Mouse (Mus musculus): ENCODE results near the gene Dock2. TPM values are rescaled to one million over a fixed set of nuclear protein-coding genes. Genes with fewer than 3 reads are reported as not detected.

Dock2 gene
- polyA plus RNA-seq, 1 experiment from 2014 or later: 3.0 TPM

GRCm38 (mm10) chr11:34530971-34531370, 252.7 kb downstream of the Dock2 start:
- 91% methylated on average over 3 of the region's 3 CpGs for WGBS
- Histone ChIP-seq H3K27me3 (ENCODE audit: control insufficient read depth, insufficient read depth, low read length) (no peaks in the 10 kb centered on the region), H3K9me3 (ENCODE audit: control insufficient read depth, low read depth, low read length) (no peaks in the 10 kb centered on the region), H3K4me2 (replicated peaks; ENCODE audit: low read depth, low read length) (no peak overlapping the region), H3K36me3 (ENCODE audit: control insufficient read depth, insufficient read depth, low read length) (no peaks in the 10 kb centered on the region), H3K4me3 (ENCODE audit: low read depth, low read length) (no peak overlapping the region), H3K27ac (ENCODE audit: low read length) (no peak overlapping the region), H3K4me1 (ENCODE audit: control insufficient read depth, insufficient read depth, low read length) (no peaks in the 10 kb centered on the region), H3K9ac (replicated peaks; ENCODE audit: low read depth, low read length) (no peak overlapping the region)
- ATAC-seq (ENCODE audit: insufficient number of reproducible peaks, insufficient read depth, low FRiP score, low read depth): no peak

- WGBS: 84% methylated on average over 4 of the region's 4 CpGs
- Histone ChIP-seq H3K36me3 (ENCODE audit: control insufficient read depth, insufficient read depth, low read length) (no peaks in the 10 kb centered on the region), H3K9me3 (ENCODE audit: control insufficient read depth, low read depth, low read length) (no peaks in the 10 kb centered on the region), H3K4me1 (ENCODE audit: control insufficient read depth, insufficient read depth, low read length) (no peaks in the 10 kb centered on the region), H3K4me2 (replicated peaks; ENCODE audit: low read depth, low read length) (no peak overlapping the region), H3K9ac (replicated peaks; ENCODE audit: low read depth, low read length) (no peak overlapping the region), H3K27ac (ENCODE audit: low read length) (no peak overlapping the region), H3K27me3 (ENCODE audit: control insufficient read depth, insufficient read depth, low read length) (no peaks in the 10 kb centered on the region), H3K4me3 (ENCODE audit: low read depth, low read length) (no peak overlapping the region)
- ATAC-seq (ENCODE audit: insufficient number of reproducible peaks, insufficient read depth, low FRiP score, low read depth): no peak
These were observed 255.7 kb downstream of the Dock2 start for GRCm38 (mm10) chr11:34528006-34528405.

GRCm38 (mm10) chr11:34527238-34527637, 256.5 kb downstream of the Dock2 start:
- Histone ChIP-seq H3K27ac (ENCODE audit: low read length) (no peak overlapping the region), H3K36me3 (ENCODE audit: control insufficient read depth, insufficient read depth, low read length) (no peaks in the 10 kb centered on the region), H3K9me3 (ENCODE audit: control insufficient read depth, low read depth, low read length) (no peaks in the 10 kb centered on the region), H3K27me3 (ENCODE audit: control insufficient read depth, insufficient read depth, low read length) (no peaks in the 10 kb centered on the region), H3K4me1 (ENCODE audit: control insufficient read depth, insufficient read depth, low read length) (no peaks in the 10 kb centered on the region), H3K9ac (replicated peaks; ENCODE audit: low read depth, low read length) (no peak overlapping the region), H3K4me2 (replicated peaks; ENCODE audit: low read depth, low read length) (no peak overlapping the region), H3K4me3 (ENCODE audit: low read depth, low read length) (no peak overlapping the region)
- ATAC-seq (ENCODE audit: insufficient number of reproducible peaks, insufficient read depth, low FRiP score, low read depth): no peak
- WGBS: 91% methylated on average over 5 of the region's 5 CpGs

- no peak overlapping the region for H3K9ac ChIP-seq (replicated peaks; ENCODE audit: low read depth, low read length)
- no peaks in the 10 kb centered on the region for H3K4me1 ChIP-seq (ENCODE audit: control insufficient read depth, insufficient read depth, low read length)
- H3K36me3 ChIP-seq (ENCODE audit: control insufficient read depth, insufficient read depth, low read length): no peaks in the 10 kb centered on the region
- H3K4me3 ChIP-seq (ENCODE audit: low read depth, low read length): no peak overlapping the region
- H3K4me2 ChIP-seq (replicated peaks; ENCODE audit: low read depth, low read length): no peak overlapping the region
- ATAC-seq (ENCODE audit: insufficient number of reproducible peaks, insufficient read depth, low FRiP score, low read depth): no peak
- 71% methylated on average over 7 of the region's 7 CpGs for WGBS
- H3K9me3 ChIP-seq (ENCODE audit: control insufficient read depth, low read depth, low read length): no peaks in the 10 kb centered on the region
- H3K27me3 ChIP-seq (ENCODE audit: control insufficient read depth, insufficient read depth, low read length): no peaks in the 10 kb centered on the region
- no peak overlapping the region for H3K27ac ChIP-seq (ENCODE audit: low read length)
These were observed 258.4 kb downstream of the Dock2 start for GRCm38 (mm10) chr11:34525096-34525891.

GRCm38 (mm10) chr11:34524586-34524985, 259.1 kb downstream of the Dock2 start:
- no peak overlapping the region for H3K4me3 ChIP-seq (ENCODE audit: low read depth, low read length)
- H3K9ac ChIP-seq (replicated peaks; ENCODE audit: low read depth, low read length): no peak overlapping the region
- H3K4me2 ChIP-seq (replicated peaks; ENCODE audit: low read depth, low read length): no peak overlapping the region
- H3K9me3 ChIP-seq (ENCODE audit: control insufficient read depth, low read depth, low read length): no peaks in the 10 kb centered on the region
- WGBS: 81% methylated on average over 4 of the region's 4 CpGs
- no peak for ATAC-seq (ENCODE audit: insufficient number of reproducible peaks, insufficient read depth, low FRiP score, low read depth)
- H3K27me3 ChIP-seq (ENCODE audit: control insufficient read depth, insufficient read depth, low read length): no peaks in the 10 kb centered on the region
- H3K4me1 ChIP-seq (ENCODE audit: control insufficient read depth, insufficient read depth, low read length): no peaks in the 10 kb centered on the region
- no peak overlapping the region for H3K27ac ChIP-seq (ENCODE audit: low read length)
- no peaks in the 10 kb centered on the region for H3K36me3 ChIP-seq (ENCODE audit: control insufficient read depth, insufficient read depth, low read length)

- no peak overlapping the region for H3K4me3 ChIP-seq (ENCODE audit: low read depth, low read length)
- H3K27me3 ChIP-seq (ENCODE audit: control insufficient read depth, insufficient read depth, low read length): no peaks in the 10 kb centered on the region
- H3K9me3 ChIP-seq (ENCODE audit: control insufficient read depth, low read depth, low read length): no peaks in the 10 kb centered on the region
- H3K27ac ChIP-seq (ENCODE audit: low read length): no peak overlapping the region
- 57% methylated on average over 5 of the region's 5 CpGs for WGBS
- H3K4me2 ChIP-seq (replicated peaks; ENCODE audit: low read depth, low read length): no peak overlapping the region
- no peak overlapping the region for H3K9ac ChIP-seq (replicated peaks; ENCODE audit: low read depth, low read length)
- no peak for ATAC-seq (ENCODE audit: insufficient number of reproducible peaks, insufficient read depth, low FRiP score, low read depth)
- no peaks in the 10 kb centered on the region for H3K36me3 ChIP-seq (ENCODE audit: control insufficient read depth, insufficient read depth, low read length)
- H3K4me1 ChIP-seq (ENCODE audit: control insufficient read depth, insufficient read depth, low read length): no peaks in the 10 kb centered on the region
These were observed 265.1 kb downstream of the Dock2 start for GRCm38 (mm10) chr11:34518566-34518965.

GRCm38 (mm10) chr11:34516971-34517370, 266.7 kb downstream of the Dock2 start:
- H3K4me1 ChIP-seq (ENCODE audit: control insufficient read depth, insufficient read depth, low read length): no peaks in the 10 kb centered on the region
- H3K27me3 ChIP-seq (ENCODE audit: control insufficient read depth, insufficient read depth, low read length): no peaks in the 10 kb centered on the region
- no peak overlapping the region for H3K27ac ChIP-seq (ENCODE audit: low read length)
- 45% methylated on average over 2 of the region's 2 CpGs for WGBS
- H3K4me2 ChIP-seq (replicated peaks; ENCODE audit: low read depth, low read length): no peak overlapping the region
- no peak for ATAC-seq (ENCODE audit: insufficient number of reproducible peaks, insufficient read depth, low FRiP score, low read depth)
- no peaks in the 10 kb centered on the region for H3K36me3 ChIP-seq (ENCODE audit: control insufficient read depth, insufficient read depth, low read length)
- no peak overlapping the region for H3K4me3 ChIP-seq (ENCODE audit: low read depth, low read length)
- H3K9me3 ChIP-seq (ENCODE audit: control insufficient read depth, low read depth, low read length): no peaks in the 10 kb centered on the region
- no peak overlapping the region for H3K9ac ChIP-seq (replicated peaks; ENCODE audit: low read depth, low read length)

- Histone ChIP-seq H3K9ac (replicated peaks; ENCODE audit: low read depth, low read length) (no peak overlapping the region), H3K9me3 (ENCODE audit: control insufficient read depth, low read depth, low read length) (no peaks in the 10 kb centered on the region), H3K36me3 (ENCODE audit: control insufficient read depth, insufficient read depth, low read length) (no peaks in the 10 kb centered on the region), H3K4me3 (ENCODE audit: low read depth, low read length) (no peak overlapping the region), H3K27ac (ENCODE audit: low read length) (no peak overlapping the region), H3K4me1 (ENCODE audit: control insufficient read depth, insufficient read depth, low read length) (no peaks in the 10 kb centered on the region), H3K27me3 (ENCODE audit: control insufficient read depth, insufficient read depth, low read length) (no peaks in the 10 kb centered on the region), H3K4me2 (replicated peaks; ENCODE audit: low read depth, low read length) (no peak overlapping the region)
- WGBS: 29% methylated on average over 4 of the region's 4 CpGs
- 0 out of 2 replicates have a peak, but pooled peaks have one; percentile 42 for ATAC-seq (ENCODE audit: insufficient number of reproducible peaks, insufficient read depth, low FRiP score, low read depth)
These were observed 268.4 kb downstream of the Dock2 start for GRCm38 (mm10) chr11:34515301-34515700.

- H3K4me3 ChIP-seq (ENCODE audit: low read depth, low read length): no peak overlapping the region
- no peak overlapping the region for H3K4me2 ChIP-seq (replicated peaks; ENCODE audit: low read depth, low read length)
- no peak overlapping the region for H3K9ac ChIP-seq (replicated peaks; ENCODE audit: low read depth, low read length)
- no peaks in the 10 kb centered on the region for H3K36me3 ChIP-seq (ENCODE audit: control insufficient read depth, insufficient read depth, low read length)
- no peak for ATAC-seq (ENCODE audit: insufficient number of reproducible peaks, insufficient read depth, low FRiP score, low read depth)
- H3K9me3 ChIP-seq (ENCODE audit: control insufficient read depth, low read depth, low read length): no peaks in the 10 kb centered on the region
- no peak overlapping the region for H3K27ac ChIP-seq (ENCODE audit: low read length)
- no peaks in the 10 kb centered on the region for H3K4me1 ChIP-seq (ENCODE audit: control insufficient read depth, insufficient read depth, low read length)
- 84% methylated on average over 1 of the region's 1 CpGs for WGBS
- no peaks in the 10 kb centered on the region for H3K27me3 ChIP-seq (ENCODE audit: control insufficient read depth, insufficient read depth, low read length)
These were observed 277.3 kb downstream of the Dock2 start for GRCm38 (mm10) chr11:34506390-34506789.

Measured in stomach, embryonic 14.5 days (tissue).